Mouse (Mus musculus) ZHBTc4 (cell line): ENCODE results near the gene Fam204a.

Experiments used
- DNase-seq: peaks from one replicate; pipeline ENCODE4 v3.0.0-alpha.2; 2011; ENCODE audit warnings: low read depth, low spot score

Gene Fam204a

DNA sequence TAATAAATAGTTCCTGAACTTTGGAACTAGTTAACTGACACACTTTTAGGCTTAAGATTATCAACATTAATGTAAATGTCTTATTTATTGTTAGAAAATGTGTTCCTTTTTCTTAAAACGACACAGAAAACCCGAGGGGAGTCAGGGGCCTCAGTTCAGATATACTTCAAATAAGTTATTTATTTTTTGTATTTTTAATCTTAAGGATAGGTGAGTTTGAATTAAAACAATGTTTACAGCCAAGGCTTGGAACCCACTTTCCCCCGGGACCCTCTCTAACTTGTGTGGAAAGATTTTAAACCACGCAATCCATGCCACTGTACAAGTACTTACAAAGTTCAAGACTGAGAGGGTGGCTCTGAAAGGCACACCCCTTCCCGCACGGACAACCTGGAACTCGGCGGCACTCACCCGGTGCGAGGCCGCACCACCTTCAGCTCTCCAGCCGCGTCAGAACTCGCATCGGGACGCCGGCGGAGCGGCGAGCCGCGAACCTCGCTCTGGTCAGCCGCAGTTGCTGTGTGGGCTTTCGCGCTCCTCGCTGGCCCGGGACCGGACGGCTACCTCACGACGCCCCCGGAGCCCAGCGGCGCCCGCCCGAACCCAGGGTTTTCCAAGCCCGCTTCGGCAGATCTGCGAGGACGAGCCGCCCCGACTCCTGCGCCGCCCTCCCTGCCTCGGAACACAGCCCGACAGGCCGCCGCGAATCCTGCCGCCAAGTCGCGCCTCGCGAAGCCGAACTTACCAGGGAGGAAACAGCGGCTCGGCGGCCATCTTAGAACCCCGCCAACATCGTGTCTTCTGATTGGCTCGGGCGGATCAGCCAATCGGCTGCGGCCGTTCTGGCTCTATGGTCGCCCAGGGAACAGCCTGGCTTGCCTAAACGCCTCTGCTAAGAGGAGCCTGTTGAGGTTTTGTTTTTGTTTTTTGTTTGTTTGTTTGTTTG lies at the start of gene Fam204a:
Fam204a (minus strand) TSS at position 803 of the 946 bp plus-strand sequence.
- peak; percentile 97 for DNase-seq

DNA sequence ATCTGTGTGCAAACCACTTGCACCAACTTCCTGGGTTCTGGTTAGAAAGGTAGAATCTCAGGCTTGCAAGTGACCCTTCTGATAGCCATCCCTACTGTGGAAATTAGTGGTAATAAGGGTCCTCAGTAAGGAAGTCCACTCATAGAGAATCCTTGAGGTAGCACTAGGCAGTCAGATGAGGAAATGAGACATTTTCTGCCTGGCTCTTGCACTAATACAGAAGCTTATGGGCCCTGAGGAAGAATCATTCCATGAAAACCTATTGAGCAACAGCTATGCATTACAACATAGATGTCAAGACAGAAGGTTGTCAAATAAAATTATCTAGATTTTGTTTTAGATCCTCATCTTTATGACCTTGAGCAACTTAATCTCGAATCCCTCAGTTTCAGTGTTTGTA lies 39.3 kb upstream of the Fam204a start:
- DNase-seq = no peak

DNA sequence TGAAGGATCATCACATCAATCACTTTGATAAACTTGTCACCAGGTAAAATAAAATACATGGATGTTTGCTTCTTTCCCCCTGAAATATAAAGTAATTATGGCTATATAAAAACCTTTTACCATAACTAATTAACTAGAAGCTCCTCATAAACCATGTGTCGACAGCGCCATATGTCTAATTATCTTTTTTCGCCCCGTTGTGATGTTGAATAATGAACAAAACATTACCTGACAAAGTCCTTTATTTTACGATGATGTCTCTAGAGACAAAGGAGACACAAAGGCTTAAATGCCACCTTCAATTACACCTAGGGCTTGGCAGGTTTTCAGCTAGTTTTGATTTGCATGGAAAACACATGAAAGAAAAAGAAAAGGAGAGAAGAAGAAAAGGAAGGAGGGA lies 34.2 kb upstream of the Fam204a start:
- no peak for DNase-seq

DNA sequence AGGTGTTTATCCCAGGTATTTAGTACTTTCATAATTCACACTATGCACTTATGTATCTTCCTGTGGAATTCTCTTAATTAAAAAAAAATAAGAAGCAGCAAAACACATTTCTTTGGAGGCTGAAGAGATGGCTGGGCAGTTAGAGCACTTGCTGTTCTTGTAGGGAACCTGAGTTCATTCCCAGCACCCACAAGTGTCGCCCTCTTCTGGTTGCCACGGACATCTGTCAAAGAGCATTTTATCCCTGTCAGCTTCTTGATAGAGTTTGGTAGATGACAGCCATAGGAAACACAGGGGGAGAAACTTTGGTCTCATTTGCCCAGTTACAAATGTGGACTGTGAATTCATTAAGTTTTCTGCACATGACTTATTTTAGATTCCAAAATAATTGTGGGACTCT lies 25.5 kb upstream of the Fam204a start:
- DNase-seq = peak; percentile 29

DNA sequence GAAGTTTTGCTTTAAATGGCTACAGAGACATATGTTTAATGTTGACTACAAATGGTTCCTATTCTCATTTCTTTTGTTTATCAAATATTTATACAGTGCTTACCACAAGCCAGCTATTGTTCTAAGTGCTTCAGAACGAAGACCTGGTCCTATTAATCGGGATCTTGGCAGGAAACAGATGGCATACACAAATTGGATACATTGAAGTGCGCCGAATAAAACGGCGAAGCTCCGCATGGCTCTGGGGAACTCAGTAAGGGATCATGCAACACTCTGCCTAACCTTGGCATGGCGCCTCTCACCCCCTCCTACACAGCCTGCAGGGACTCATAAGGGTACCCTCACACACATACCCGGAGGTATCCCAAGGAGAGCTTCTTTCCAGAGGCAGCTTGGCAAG lies 24.7 kb upstream of the Fam204a start:
- DNase-seq = no peak

DNA sequence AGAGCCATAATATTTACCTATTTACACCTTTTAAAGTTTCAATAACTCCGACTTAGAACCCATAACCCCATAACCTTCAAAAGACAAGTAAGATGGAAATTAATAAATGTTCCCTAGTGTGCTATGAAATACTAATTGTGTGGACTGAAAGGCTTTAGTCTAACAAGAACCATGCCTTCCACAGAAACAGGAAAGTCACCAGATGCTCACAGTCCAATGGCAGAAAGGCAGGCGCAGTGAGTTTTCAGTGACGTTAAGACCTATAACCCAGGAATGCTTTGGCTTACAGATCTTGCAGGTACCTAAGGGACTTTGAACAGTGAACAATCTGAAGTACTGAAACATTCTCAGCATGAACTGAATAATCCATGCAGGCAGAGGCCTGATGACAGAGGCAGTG lies 18.7 kb upstream of the Fam204a start:
- no peak for DNase-seq

DNA sequence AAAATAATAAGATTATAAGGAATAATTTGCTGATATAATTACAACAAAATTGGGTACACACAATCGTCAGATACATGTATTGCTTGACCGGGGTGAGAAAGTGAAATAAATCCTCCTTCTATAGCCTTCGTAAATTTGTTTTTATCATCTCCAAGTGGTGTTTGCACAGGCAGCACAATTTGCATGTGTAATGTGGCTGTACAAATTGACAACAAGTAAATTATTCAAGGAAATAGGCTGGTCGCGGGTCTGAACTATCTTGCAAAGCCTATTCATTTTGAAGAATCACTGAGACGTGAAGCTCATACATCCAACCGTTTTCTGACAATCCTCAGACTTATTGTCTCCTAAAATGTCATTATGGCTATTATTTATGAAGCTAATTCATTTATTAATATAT lies 16.1 kb upstream of the Fam204a start:
- DNase-seq = no peak

DNA sequence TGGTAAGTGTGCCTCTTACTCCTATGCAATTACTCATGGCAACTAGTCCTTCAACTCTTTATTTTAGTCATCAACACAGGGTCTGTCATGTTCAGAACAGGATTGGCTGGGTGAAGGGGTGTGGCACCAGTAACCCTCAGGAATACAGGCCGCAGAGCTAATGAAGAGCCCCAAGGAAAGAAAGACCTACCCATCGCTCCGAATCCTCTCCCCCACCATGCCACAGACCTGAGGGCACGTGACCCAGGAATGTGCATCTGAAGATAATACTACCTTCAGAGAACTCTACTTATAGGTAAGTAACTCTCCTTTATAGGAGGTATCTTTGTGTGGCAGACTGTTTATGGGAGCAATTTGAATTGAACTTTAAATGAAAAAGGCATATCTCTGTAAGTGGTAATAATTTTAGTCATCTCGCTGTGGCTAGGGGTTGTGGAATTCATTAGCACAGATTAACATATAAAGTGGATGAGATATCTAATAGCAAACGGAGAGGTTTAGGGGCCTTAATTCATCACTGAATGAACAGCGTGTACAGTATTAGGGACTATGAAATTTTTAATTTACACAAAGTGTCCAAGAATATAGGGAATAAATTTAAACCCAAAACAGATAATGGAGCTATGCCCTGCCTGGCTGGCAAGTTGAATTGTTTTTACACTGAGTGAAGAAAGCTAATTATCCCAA lies 15.6 kb upstream of the Fam204a start:
- no peak for DNase-seq

DNA sequence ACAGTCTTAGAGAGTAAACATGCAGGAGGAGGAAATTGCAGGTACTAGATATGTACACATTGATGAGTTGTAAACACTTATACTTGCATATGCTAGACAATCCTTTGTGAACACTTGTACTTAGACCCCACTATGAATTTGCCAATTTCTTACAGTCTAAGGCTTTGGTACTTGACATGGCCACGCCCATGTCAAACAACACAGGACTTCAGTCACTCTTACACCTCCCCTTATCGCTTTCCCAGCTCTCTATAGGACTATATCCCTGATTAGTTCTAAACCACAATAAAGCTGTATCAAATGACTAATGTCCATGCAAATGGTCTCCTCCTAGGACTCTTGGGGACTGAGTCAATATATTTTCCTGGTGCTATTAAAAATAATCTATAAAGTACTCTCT lies 5.0 kb upstream of the Fam204a start:
- DNase-seq = no peak

DNA sequence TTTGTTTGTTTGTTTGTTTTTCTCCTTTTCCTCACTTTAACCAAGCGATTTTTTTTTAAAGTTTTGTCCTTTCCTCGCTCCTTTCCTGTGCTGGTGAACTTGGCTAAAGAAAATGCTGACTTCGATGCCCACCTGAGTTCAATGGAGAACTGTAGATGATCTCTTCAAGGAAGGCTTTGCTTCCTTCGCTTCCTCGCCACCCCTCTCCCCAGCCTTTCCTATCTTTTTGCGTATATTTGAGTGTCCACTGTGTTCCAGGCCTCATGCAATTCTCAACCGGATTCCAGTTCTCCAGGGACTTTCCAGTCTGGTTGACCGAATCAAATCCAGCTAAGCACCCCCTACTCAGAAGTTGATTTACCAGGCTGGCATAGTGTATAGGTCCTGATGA lies 339 bp upstream of the Fam204a start:
- DNase-seq = no peak

DNA sequence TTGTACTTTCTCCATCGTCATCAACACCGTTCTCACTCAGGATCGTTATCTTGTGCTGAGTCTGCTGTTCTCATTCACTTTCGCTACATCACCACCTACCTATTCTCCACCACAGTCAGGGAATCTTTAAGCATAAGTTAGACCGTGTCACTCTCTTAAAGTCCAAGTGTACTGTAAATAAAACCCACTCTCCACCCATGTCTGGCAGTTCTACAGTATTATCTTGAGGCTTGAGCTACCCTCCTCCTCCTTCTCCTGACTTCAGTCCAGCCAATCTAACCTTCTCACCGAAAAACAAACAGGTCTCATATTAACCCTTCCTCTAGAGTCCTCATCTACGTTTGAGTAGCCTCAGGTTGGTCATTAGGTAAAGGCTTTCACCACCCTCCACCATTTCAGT lies 7.1 kb downstream of the Fam204a start:
- DNase-seq = no peak

DNA sequence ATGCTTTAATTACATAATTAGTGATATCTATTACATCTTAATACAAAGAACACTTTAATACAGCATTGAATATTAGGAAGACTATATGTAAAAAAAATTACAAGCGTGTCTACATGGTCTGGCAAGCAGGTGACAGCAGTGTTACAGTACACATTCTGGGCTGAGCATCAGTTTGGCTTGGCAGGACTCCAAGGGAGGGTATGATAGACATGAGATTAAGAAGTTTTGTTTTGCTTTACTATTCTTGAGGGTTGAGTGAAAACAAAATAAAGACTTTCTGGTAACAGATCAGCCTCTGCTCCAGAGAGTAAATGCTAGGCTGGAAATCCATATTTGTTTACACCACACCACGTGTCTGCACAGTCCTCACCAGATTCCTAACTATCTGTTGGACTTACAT lies 8.5 kb downstream of the Fam204a start:
- no peak for DNase-seq

DNA sequence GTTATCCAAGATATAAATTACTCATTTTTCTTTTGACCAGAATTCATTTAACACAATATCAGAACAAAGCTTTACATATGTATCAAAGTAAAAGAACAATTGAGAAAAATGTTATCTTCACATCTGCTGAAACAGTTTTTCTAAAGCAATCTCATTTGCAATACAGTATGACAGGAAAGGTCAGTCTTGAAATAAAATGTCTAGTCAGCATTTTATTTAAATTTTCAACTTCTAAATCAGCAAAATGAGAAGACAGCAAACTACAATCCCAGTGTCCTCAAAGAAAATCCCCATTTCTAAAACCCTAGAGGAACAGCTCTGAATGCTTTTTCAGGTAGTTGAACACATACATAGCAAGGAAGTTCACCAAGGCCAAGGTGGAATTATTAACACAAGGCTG lies 18.3 kb downstream of the Fam204a start:
- no peak for DNase-seq

DNA sequence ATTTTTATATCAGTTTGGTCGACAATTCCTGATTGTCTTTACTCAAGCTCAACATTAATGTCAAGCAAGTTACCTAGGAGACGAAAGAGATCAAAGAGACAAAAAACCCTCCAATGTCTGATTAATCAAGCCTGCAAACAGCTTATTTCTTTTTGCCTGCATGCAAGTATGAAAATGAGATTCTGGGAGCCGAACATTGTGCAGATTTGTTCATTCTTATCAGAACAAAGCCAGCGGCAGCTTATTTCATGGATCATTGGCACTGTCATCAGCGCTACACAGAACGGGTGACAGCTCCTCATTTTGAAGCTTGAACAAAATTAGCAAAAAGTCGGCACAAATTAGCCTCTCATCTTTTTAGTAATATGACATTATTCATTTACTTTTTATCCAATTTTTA lies 22.3 kb downstream of the Fam204a start:
- DNase-seq = no peak

DNA sequence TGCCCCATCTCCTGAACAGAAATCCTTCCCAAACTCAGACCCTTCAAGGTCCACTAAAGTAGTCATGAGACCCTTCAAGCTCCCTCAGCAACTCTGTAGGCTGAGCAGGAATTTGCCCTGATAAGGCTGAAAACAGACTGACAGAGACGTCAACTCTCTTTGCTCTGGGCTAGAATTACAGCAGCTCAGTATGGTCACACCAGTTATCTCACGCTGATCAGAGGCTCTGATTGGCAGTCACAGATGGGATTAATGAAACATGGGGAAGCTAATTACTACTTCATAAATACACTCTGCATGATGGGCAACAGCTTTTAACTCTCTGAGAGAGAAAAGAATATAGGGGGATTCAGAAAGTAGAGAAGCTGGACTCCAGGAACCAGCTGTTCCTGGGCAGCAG lies 26.2 kb downstream of the Fam204a start:
- no peak for DNase-seq

DNA sequence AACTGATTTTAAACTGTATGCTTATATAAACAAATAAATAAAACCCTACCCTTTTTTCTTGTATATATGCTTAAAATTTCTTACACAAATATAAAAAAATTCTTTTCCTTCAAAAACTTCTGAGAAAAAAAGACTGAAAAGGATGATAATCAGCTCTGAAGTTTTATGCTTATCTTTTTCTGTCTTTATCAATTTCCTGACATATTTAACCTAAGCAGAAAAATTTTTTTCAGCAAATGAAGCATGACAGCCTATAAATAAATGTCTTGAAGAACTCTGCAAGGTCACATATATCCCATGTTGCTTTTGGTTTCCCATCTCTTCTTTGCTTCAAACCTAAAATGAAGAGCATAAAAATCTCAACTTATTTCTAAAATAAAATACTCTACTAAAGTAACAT lies 27.3 kb downstream of the Fam204a start:
- no peak for DNase-seq

DNA sequence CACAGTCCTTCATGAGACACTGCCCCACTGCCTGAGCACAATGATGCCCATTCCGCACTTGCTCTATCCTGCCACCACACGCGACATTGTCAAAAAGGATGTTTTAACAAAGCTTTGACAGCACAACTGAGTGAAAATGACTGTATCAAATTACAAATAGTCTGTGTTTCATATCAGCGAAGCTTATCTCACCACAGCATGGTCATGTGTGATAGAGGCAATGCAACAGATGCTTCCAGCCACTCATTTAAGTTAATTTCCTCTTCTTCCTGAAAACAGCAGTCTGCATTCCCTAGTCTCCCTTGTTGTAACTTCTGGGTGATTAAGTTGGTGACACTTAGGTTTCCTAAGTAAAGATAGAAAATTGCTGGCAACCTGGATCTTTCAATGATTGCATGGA lies 33.7 kb downstream of the Fam204a start:
- no peak for DNase-seq

DNA sequence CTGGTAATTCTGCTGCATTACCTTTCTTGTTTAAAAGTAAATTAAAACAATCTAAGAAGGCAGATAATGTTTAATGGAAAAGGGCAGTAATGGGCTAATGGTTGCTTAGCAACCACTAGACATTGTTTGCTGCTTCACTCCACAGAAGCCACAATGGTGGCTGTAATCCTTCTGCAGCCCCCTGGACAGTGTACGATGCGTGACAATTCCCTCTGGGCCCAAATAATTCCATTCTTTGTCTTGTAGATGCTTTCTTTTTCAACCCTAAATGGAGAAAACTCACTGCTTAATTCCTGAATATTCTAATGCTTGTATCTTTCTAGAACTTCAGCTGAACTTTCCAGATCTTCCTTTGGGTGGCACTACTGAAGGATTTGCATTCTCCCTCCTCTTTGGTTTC lies 37.3 kb downstream of the Fam204a start:
- DNase-seq = peak; percentile 87

DNA sequence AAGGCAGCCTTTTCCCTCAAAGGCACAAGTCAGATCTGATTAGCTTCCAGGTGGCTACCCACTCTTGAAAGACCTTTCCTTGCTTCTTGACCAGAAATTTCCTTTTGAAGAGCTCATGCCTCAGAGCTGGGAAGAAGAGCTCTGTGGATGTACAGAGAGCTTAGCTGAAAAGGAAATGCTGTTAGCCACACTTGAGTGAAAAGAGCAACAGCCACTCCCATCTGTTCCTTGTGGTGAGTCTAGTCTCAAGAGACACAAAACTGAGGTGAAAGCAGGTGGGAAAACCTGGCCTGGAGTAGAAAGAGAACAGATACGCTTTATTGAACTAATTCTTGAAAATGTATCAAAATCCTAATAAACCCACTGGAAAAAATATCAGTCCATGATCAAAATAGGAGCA lies 43.6 kb downstream of the Fam204a start:
- DNase-seq = no peak

DNA sequence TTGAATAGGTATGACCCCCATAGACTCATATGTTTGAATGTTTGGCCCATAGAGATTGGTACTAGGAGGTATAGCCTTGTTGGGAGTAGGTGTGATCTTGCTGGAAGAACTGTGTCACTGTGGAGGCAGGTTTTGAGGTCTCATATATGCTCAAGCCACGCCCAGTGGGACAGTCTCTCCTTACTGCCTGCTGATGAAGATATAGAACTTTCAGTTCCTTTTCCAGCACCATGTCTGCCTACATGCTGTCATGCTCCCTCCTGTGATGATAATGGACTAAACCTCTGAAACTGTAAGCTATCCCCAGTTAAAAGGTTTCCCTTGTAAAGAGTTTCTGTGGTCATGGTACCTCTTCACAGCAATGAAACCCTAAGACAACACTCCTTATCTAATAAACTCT lies 44.3 kb downstream of the Fam204a start:
- no peak for DNase-seq

DNA sequence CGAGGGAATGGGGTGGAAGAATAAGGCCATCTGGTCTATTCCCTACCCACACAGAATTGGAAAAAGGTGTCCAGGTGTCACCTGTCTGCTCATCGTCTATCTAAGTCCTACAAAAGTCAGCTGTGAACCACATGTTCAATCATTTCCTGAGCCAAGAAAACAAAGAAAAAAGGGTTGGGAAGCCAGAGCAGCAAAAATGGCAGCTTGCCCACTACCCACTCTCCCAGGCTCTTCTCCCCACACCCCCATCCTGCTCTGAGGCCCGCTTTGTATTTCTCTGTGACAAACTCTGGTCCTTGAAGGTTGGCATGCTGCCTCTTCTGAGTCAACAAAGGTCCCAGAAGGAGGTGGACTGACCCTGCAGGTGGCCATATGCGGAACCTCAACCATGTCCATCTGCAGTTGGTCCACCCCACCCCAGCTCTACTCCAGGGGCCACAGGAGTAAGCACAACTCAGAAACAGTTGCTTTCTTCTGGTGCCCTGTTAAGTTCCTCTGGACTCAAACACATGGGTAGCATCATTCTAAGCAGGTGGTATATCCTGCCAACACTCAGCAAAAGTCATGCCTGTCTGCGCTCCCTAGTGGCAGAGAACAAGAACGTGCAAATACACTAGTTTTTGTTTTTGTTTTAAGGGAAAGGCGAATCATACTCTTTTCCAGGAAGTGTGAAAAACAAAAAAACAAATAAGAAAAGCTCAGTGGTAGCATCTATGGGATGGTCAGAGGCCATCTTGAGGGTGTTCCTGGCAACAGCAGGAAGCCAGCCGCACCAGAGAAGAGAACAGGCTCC lies 47.5 kb downstream of the Fam204a start:
- peak; percentile 22 for DNase-seq

DNA sequence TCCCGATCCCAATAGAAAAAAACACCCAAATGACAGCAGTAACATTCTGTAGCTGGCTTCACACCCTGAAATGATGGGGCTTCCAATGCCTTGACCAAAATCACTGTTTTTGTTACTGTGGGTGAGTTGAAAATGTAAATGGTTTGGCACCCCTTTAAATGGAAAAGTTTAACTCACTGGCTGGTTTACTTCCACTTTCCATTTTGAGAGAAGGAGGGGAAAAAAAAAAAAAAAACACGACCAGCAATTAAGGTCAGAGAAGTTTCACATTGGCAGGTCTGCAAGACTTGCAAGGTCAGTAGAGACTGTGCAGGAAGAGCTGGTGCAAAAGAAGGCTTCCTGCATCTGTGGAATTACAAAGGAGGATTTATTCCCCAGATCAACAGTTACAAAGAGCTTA lies 61.1 kb downstream of the Fam204a start:
- peak; percentile 26 for DNase-seq
